Mouse (Mus musculus) stomach, embryonic 16.5 days (tissue): ENCODE data around the gene Ppt1. TPM values are rescaled to one million over a fixed set of nuclear protein-coding genes. Genes with fewer than 3 reads are reported as not detected.
A peak's percentile ranks its signal among the peaks of the same experiment; 100 is the strongest.

Source experiments
- ATAC-seq: fragments of 200-750 bp; cut with Nextera tagmentation; 2 replicates; pipeline ENCODE4 v1.8.0; 2017; ENCODE audit warnings: moderate number of reproducible peaks, moderate TSS enrichment; ENCODE audit not compliant: insufficient read depth, low FRiP score
- H3K27ac ChIP-seq: fragments of 300-500 bp; sonication (generic); 2 replicates; pipeline ENCODE4 v1.5.1; 2014; ENCODE audit warnings: low read length
- H3K27me3 ChIP-seq: fragments of 300-500 bp; sonication (generic); 2 replicates; pipeline ENCODE4 v1.6.1; 2014; ENCODE audit warnings: low read length, control low read depth, mixed read lengths; ENCODE audit not compliant: control insufficient read depth, insufficient read depth
- H3K36me3 ChIP-seq: fragments of 300-500 bp; sonication (generic); 2 replicates; pipeline ENCODE4 v1.6.1; 2014; ENCODE audit warnings: low read length; ENCODE audit not compliant: control insufficient read depth, insufficient read depth
- H3K4me1 ChIP-seq: fragments of 300-500 bp; sonication (generic); 2 replicates; pipeline ENCODE4 v1.6.1; 2014; ENCODE audit warnings: low read length, control low read depth, mixed read lengths; ENCODE audit not compliant: control insufficient read depth, insufficient read depth
- H3K4me2 ChIP-seq: fragments of 300-500 bp; sonication (generic); 2 replicates; pipeline ENCODE4 v1.6.1; 2014; ENCODE audit warnings: low read depth, low read length, mixed read lengths
- H3K4me3 ChIP-seq: fragments of 300-500 bp; sonication (generic); replicated peaks from 2 replicates; pipeline ENCODE4 v1.5.1; 2014; ENCODE audit warnings: mild to moderate bottlenecking, low read length
- H3K9ac ChIP-seq: fragments of 300-500 bp; sonication (generic); 2 replicates; pipeline ENCODE4 v1.6.1; 2014; ENCODE audit warnings: low read length
- H3K9me3 ChIP-seq: fragments of 300-500 bp; sonication (generic); replicated peaks from 2 replicates; pipeline ENCODE4 v1.6.1; 2016; ENCODE audit warnings: low read length, control low read depth; ENCODE audit not compliant: control insufficient read depth
- WGBS: fragments of 180-500 bp; shearing (Covaris S2); extraction: QIAGEN DNeasy Blood & Tissue Kit; methylation state at CpG from one replicate; pipeline ENCODE4 v1.1.7; 2014; 5-methylcytosine and 5-hydroxymethylcytosine counted together
- polyA plus RNA-seq: library from polyadenylated mRNA; unstranded; fragments of >200 nt; fragmentation: Nextera tagmentation; extraction: Ambion mirVana; gene quantifications from 2 replicates; pipeline ENCODE4 v1.2.1, GENCODE M21; 2015

Ppt1 gene
- polyA plus RNA-seq, 1 experiment from 2014 or later, result 79.3 TPM

DNA sequence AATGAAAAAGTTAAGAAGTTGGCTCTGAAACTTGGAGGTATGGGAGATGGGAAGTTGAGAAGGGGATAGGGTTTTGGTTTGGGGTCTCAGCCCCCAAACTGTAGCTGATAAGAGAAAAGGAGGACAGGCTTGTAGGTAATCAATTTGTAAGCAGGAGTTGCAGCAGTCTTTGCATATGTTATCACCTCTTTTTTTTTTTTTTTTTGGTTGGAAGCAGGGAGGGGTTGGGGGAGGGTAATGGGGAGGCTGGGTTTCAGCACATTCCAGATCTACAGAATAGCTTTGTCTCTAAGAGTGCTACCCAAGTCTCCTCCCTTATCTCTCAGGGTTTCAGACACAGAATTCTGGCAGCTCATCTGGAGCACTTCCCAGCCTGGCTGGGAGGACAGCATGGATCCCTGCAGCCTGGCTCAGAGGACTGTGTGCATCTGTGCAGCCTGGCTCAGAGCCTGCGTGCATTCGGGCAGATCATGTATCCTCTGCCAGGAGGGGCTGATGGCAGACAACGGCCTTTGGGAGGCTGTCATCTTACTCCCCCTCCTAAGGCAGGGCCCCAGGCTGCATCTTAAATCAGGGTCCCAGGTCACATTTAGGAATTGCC, 54.9 kb downstream of the Ppt1 start:
- no peaks in the 10 kb centered on the region for H3K27me3 ChIP-seq
- H3K27ac ChIP-seq, result peak overlapping the region; percentile 36; the same call in 1 of the 2 replicates
- ATAC-seq, result no peak

GRCm38 (mm10) chr4:122891597-122891996, 55.6 kb downstream of the Ppt1 start:
- ATAC-seq, result no peak
- Histone ChIP-seq H3K9me3 (no peaks in the 10 kb centered on the region), H3K9ac (no peak overlapping the region), H3K4me1 (peaks cover 10% of the 10 kb centered on the region), H3K4me3 (no peak overlapping the region), H3K36me3 (no peaks in the 10 kb centered on the region), H3K27ac (peak overlapping the region; percentile 26; the same call in 1 of the 2 replicates), H3K27me3 (no peaks in the 10 kb centered on the region), H3K4me2 (no peak overlapping the region)
- WGBS, result 45% methylated on average over 1 of the region's 1 CpGs

More for the DNA sequence above, 54.9 kb downstream of the Ppt1 start:
- H3K4me2 ChIP-seq, result no peak overlapping the region
- H3K36me3 ChIP-seq, result no peaks in the 10 kb centered on the region
- 0 out of 2 replicates have a peak overlapping the region, but pooled peaks have one; percentile 14 for H3K9ac ChIP-seq
- no peak overlapping the region for H3K4me3 ChIP-seq
- no peaks in the 10 kb centered on the region for H3K9me3 ChIP-seq
- H3K4me1 ChIP-seq, result peaks cover 10% of the 10 kb centered on the region
- WGBS, result 11% methylated on average over 3 of the region's 3 CpGs

GRCm38 (mm10) chr4:122892157-122892556, 56.1 kb downstream of the Ppt1 start:
- Histone ChIP-seq H3K27ac (no peak overlapping the region), H3K27me3 (no peaks in the 10 kb centered on the region), H3K4me1 (peaks cover 5% of the 10 kb centered on the region), H3K9me3 (no peaks in the 10 kb centered on the region), H3K4me3 (no peak overlapping the region), H3K36me3 (no peaks in the 10 kb centered on the region), H3K4me2 (no peak overlapping the region), H3K9ac (no peak overlapping the region)
- ATAC-seq, result no peak
- WGBS, result 70% methylated on average over 5 of the region's 5 CpGs

- Histone ChIP-seq H3K36me3 (no peaks in the 10 kb centered on the region), H3K9ac (no peak overlapping the region), H3K27me3 (no peaks in the 10 kb centered on the region), H3K4me1 (no peaks in the 10 kb centered on the region), H3K4me3 (no peak overlapping the region), H3K9me3 (no peaks in the 10 kb centered on the region), H3K27ac (no peak overlapping the region), H3K4me2 (no peak overlapping the region)
- 75% methylated on average over 4 of the region's 4 CpGs for whole genome bisulfite sequencing
- no peak for ATAC-seq
Measured at GRCm38 (mm10) chr4:122897750-122898149, 61.7 kb downstream of the Ppt1 start.

GRCm38 (mm10) chr4:122898313-122898712, 62.3 kb downstream of the Ppt1 start:
- H3K4me1 ChIP-seq, result no peaks in the 10 kb centered on the region
- no peak overlapping the region for H3K9ac ChIP-seq
- no peak overlapping the region for H3K27ac ChIP-seq
- ATAC-seq, result no peak
- H3K27me3 ChIP-seq, result no peaks in the 10 kb centered on the region
- no peak overlapping the region for H3K4me2 ChIP-seq
- H3K4me3 ChIP-seq, result no peak overlapping the region
- no peaks in the 10 kb centered on the region for H3K9me3 ChIP-seq
- no peaks in the 10 kb centered on the region for H3K36me3 ChIP-seq
- 17% methylated on average over 5 of the region's 5 CpGs for WGBS

DNA sequence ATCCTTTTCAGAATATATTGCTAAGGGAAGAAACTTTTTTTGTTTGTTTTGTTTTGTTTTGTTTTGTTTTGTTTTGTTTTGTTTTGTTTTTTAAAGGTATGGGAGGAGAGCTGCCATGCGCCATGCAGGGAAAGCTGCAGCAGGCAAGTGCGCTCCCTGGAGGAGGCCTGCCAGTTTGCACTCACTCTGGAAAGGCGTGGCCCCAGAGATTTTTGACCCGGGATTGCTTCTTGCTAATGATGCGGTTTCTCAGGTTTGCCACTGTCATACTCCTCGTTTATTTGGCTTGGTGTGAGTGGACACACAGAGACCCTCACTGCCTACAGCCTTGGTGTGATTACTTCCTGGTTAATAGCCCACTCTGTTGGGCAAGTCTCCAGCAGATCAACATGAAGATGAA, 66.1 kb downstream of the Ppt1 start:
- Histone ChIP-seq H3K27ac (no peak overlapping the region), H3K4me3 (no peak overlapping the region), H3K4me2 (no peak overlapping the region), H3K4me1 (no peaks in the 10 kb centered on the region), H3K9me3 (no peaks in the 10 kb centered on the region), H3K36me3 (no peaks in the 10 kb centered on the region), H3K27me3 (no peaks in the 10 kb centered on the region), H3K9ac (no peak overlapping the region)
- WGBS, result 21% methylated on average over 6 of the region's 6 CpGs
- no peak for ATAC-seq

GRCm38 (mm10) chr4:122903709-122904108, 67.7 kb downstream of the Ppt1 start:
- ATAC-seq, result no peak
- Histone ChIP-seq H3K4me2 (no peak overlapping the region), H3K27ac (no peak overlapping the region), H3K9ac (no peak overlapping the region), H3K4me3 (no peak overlapping the region), H3K9me3 (0 out of 2 replicates have a peak, but pooled peaks cover 4% of the 10 kb centered on the region), H3K36me3 (no peaks in the 10 kb centered on the region), H3K27me3 (no peaks in the 10 kb centered on the region), H3K4me1 (no peaks in the 10 kb centered on the region)
- 85% methylated on average over 3 of the region's 3 CpGs for WGBS

DNA sequence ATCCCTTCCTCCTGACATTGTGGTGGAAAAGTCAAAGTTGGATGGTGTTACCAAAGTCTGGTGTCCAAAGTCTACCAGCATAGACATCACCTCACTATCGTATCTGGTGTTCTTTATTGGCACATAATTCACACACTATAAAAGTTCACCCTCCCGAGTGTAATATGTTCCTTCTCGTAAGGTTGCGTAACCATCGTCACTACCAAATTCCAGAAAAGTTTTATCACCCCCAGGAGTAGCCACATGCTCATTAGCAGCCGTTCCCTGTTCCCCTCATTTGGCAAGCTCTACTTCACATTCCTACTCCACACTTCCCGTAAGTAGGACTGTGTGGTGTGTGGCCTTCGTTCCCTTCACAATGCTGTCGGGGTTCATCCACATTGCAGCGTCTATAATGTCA, 69.3 kb downstream of the Ppt1 start:
- Histone ChIP-seq H3K4me1 (no peaks in the 10 kb centered on the region), H3K4me2 (no peak overlapping the region), H3K36me3 (no peaks in the 10 kb centered on the region), H3K4me3 (no peak overlapping the region), H3K27ac (no peak overlapping the region), H3K9me3 (0 out of 2 replicates have a peak, but pooled peaks cover 4% of the 10 kb centered on the region), H3K27me3 (no peaks in the 10 kb centered on the region), H3K9ac (no peak overlapping the region)
- no peak for ATAC-seq
- 81% methylated on average over 10 of the region's 10 CpGs for WGBS
